Mouse (Mus musculus): ENCODE measurements around the gene Cd247.

The Cd247 gene

GRCm38 (mm10) chr1:165925207-165925606 lies 136.7 kb downstream of the Cd247 start:
- DNase-seq: no peak
